Mouse (Mus musculus) neural tube, embryonic 12.5 days (tissue): Measurements from ENCODE around the gene Ltbr. TPM values are rescaled to one million over a fixed set of nuclear protein-coding genes. Genes with fewer than 3 reads are reported as not detected.

Experiments used
- ATAC-seq: fragments of 200-750 bp; cut with Nextera tagmentation; 2 replicates; pipeline ENCODE4 v1.8.0; 2017; ENCODE audit warnings: low read depth, mild to moderate bottlenecking, moderate TSS enrichment, moderate library complexity; ENCODE audit not compliant: low FRiP score
- H3K27ac ChIP-seq: fragments of 300-500 bp; sonication (generic); 2 replicates; pipeline ENCODE4 v1.5.1; 2016
- H3K27me3 ChIP-seq: fragments of 300-500 bp; sonication (generic); replicated peaks from 2 replicates; pipeline ENCODE4 v1.6.1; 2016; ENCODE audit warnings: mild to moderate bottlenecking
- H3K36me3 ChIP-seq: fragments of 300-500 bp; sonication (generic); 2 replicates; pipeline ENCODE4 v1.6.1; 2016; ENCODE audit warnings: mild to moderate bottlenecking
- H3K4me1 ChIP-seq: fragments of 300-500 bp; sonication (generic); 2 replicates; pipeline ENCODE4 v1.6.1; 2016
- H3K4me2 ChIP-seq: fragments of 300-500 bp; sonication (generic); replicated peaks from 2 replicates; pipeline ENCODE4 v1.6.1; 2016; ENCODE audit warnings: mild to moderate bottlenecking
- H3K4me3 ChIP-seq: fragments of 300-500 bp; sonication (generic); 2 replicates; pipeline ENCODE4 v1.5.1; 2016
- H3K9ac ChIP-seq: fragments of 300-500 bp; sonication (generic); 2 replicates; pipeline ENCODE4 v1.6.1; 2016; ENCODE audit warnings: mild to moderate bottlenecking
- H3K9me3 ChIP-seq: fragments of 300-500 bp; sonication (generic); 2 replicates; pipeline ENCODE4 v1.6.1; 2016; ENCODE audit warnings: mild to moderate bottlenecking
- WGBS: fragments of 180-500 bp; shearing (Covaris S2); methylation state at CpG from one replicate; pipeline ENCODE4 v1.1.7; 2016; 5-methylcytosine and 5-hydroxymethylcytosine counted together
- polyA plus RNA-seq: library from polyadenylated mRNA; unstranded; fragments of >200 nt; fragmentation: Nextera tagmentation; extraction: Ambion mirVana; gene quantifications from 2 replicates; pipeline ENCODE4 v1.2.1, GENCODE M21; 2016

The Ltbr gene
- polyA plus RNA-seq = 17.0 and 18.7 TPM in 2 replicates

DNA sequence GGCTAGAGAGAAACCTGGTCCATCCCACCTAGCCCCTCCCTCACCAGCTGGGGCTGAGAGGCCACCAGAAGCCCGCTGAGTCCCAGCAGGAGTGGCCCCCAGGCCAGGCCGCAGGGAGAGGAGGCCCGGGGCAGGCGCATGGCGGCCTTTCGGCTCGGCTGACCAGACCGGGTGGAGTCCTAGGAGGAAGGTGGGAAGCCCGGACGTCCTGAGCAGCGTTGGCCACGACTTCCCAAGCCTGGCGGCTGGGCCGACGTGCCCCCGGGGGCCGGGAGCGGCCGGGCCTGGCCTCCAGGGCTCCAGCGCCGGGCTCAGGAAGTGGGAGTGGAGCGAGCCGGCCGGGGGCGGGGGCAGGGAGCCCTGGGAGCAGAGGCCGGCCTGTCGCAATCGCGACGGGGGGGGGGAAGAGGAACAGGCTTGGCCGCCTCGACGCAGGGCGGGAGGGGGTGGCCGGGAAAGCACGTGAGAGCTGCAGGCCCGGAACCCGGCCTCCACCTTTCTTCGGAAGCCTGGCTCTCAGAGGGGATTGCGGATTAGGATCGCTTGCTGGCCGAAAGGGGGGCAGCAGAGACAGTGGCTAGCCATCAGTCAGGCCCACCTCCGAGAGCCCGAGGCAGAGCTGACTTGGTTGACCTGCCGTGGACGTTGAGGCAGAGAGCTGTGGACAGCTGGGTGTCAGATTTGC, at the start of gene Ltbr:
TSS of gene Ltbr (minus strand) at position 340 of the 685 bp plus-strand sequence.
- peak within 1 kb of the TSS; percentile 73 for H3K9ac ChIP-seq
- WGBS = 3% methylated on average over 46 of the region's 46 CpGs
- peaks cover 3% of the 10 kb centered on the region; the same call in 1 of the 2 replicates for H3K27me3 ChIP-seq
- H3K36me3 ChIP-seq = no peaks in the 10 kb centered on the region
- peak; percentile 60 for ATAC-seq
- H3K4me2 ChIP-seq = peak within 1 kb of the TSS; percentile 75
- H3K4me1 ChIP-seq = peaks cover 22% of the 10 kb centered on the region
- H3K9me3 ChIP-seq = no peaks in the 10 kb centered on the region
- H3K4me3 ChIP-seq = peak within 1 kb of the TSS; percentile 41
- no peak within 1 kb of the TSS for H3K27ac ChIP-seq

DNA sequence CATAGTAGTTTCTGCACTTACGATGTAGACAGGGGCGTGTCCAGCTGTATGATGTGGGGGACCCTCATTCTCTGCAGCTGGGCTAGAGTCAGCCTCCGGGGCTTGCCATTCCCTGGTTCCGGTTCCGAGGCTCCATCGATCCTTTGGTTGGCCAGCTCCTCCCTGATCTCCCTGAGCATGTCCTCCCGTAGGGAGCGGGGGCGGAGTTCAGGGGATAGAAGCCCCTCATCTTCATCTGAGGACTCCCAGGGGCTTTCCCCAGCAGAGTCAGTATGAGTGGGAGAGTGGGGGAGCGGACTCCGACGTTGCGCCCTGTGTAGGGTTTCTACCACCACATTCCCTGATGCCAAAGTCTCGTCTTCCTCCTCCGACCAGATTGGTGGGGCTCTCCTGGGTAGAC, 49.3 kb upstream of the Ltbr start:
- ATAC-seq = no peak
- H3K27ac ChIP-seq = no peak overlapping the region
- peak overlapping the region; percentile 25 for H3K4me2 ChIP-seq
- no peaks in the 10 kb centered on the region for H3K9me3 ChIP-seq
- no peak overlapping the region for H3K9ac ChIP-seq
- H3K36me3 ChIP-seq = peaks cover 4% of the 10 kb centered on the region; the same call in 1 of the 2 replicates
- peaks cover 13% of the 10 kb centered on the region; the same call in 1 of the 2 replicates for H3K4me1 ChIP-seq
- peaks cover 46% of the 10 kb centered on the region for H3K27me3 ChIP-seq
- H3K4me3 ChIP-seq = no peak overlapping the region
- WGBS = 14% methylated on average over 15 of the region's 15 CpGs

DNA sequence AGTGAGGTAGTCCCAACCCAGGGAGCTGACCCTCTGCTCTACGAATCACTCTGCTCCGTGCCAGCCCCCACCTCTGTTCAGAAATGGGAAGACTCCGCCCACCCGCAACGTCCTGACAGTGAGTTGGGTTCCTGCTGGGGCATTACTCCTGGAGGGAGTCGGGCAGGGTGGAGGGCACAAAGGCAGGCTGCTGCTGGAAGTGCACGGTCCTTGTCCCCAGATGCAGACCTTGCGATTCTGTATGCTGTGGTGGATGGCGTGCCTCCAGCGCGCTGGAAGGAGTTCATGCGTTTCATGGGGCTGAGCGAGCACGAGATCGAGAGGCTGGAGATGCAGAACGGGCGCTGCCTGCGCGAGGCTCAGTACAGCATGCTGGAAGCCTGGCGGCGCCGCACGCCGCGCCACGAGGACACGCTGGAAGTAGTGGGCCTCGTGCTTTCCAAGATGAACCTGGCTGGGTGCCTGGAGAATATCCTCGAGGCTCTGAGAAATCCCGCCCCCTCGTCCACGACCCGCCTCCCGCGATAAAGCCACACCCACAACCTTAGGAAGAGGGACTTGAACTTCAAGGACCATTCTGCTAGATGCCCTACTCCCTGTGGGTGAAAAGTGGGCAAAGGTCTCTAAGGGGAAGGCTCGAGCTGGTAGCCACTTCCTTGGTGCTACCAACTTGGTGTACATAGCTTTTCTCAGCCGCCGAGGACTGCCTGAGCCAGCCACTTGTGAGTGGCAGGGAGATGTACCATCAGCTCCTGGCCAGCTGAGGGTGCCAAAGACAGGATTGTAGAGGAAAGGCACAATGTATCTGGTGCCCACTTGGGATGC, 48.0 kb upstream of the Ltbr start:
- Histone ChIP-seq H3K27me3 (peaks cover 45% of the 10 kb centered on the region), H3K27ac (no peak overlapping the region), H3K4me2 (peak overlapping the region; percentile 52), H3K4me1 (peaks cover 13% of the 10 kb centered on the region; the same call in 1 of the 2 replicates), H3K36me3 (peaks cover 4% of the 10 kb centered on the region; the same call in 1 of the 2 replicates), H3K9ac (no peak overlapping the region), H3K9me3 (no peaks in the 10 kb centered on the region), H3K4me3 (0 out of 2 replicates have a peak overlapping the region, but pooled peaks have one; percentile 5)
- 17% methylated on average over 38 of the region's 38 CpGs for WGBS
- ATAC-seq = peak; percentile 43

DNA sequence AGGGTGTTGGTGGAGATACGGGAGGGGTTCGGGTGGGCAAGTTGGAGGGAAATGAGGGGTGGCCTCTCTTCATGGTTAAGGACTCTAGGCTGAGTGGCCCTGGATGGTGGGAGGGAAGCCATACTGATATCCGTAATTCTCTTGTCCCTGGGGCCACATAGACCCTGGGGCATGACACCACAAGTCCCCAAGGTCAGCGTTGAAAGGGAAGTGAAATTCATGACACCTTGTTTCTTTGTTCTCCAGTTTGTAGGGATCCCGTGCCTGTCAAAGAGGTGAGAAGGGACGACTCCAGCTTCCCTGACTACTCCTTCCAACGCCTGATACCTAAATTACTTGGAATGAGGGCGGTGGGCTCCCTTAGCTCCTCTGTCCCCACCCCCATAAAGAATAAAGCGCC, 47.2 kb upstream of the Ltbr start:
- Histone ChIP-seq H3K4me3 (no peak overlapping the region), H3K9ac (no peak overlapping the region), H3K36me3 (peaks cover 4% of the 10 kb centered on the region; the same call in 1 of the 2 replicates), H3K27me3 (peaks cover 44% of the 10 kb centered on the region), H3K9me3 (no peaks in the 10 kb centered on the region), H3K27ac (no peak overlapping the region), H3K4me2 (peak overlapping the region; percentile 52; the same call in 1 of the 2 replicates), H3K4me1 (peaks cover 17% of the 10 kb centered on the region; the same call in 1 of the 2 replicates)
- WGBS = 49% methylated on average over 9 of the region's 9 CpGs
- ATAC-seq = no peak

DNA sequence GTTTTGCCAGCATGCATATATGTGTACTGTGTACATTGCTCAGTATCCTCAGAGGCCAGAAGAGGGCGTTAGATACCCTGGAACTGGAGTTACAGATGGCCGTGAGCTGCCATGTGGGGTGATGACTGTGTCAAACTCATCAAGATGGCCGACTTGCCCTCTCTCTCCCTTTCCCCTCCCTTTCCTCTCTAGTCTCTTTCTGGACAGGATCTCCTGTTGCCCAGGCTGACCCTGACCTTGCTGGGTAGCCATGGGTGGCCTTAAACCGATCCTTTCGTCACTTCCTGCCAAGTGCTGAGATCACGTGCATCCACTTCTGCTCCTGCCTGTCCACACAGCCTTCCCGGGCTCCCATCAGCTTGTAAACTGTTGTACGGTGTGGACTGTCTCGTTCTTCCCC, 46.3 kb upstream of the Ltbr start:
- Histone ChIP-seq H3K9ac (no peak overlapping the region), H3K36me3 (peaks cover 4% of the 10 kb centered on the region; the same call in 1 of the 2 replicates), H3K9me3 (no peaks in the 10 kb centered on the region), H3K4me2 (no peak overlapping the region), H3K4me3 (no peak overlapping the region), H3K4me1 (peaks cover 25% of the 10 kb centered on the region), H3K27ac (no peak overlapping the region), H3K27me3 (peaks cover 43% of the 10 kb centered on the region)
- 62% methylated on average over 9 of the region's 9 CpGs for WGBS
- no peak for ATAC-seq

DNA sequence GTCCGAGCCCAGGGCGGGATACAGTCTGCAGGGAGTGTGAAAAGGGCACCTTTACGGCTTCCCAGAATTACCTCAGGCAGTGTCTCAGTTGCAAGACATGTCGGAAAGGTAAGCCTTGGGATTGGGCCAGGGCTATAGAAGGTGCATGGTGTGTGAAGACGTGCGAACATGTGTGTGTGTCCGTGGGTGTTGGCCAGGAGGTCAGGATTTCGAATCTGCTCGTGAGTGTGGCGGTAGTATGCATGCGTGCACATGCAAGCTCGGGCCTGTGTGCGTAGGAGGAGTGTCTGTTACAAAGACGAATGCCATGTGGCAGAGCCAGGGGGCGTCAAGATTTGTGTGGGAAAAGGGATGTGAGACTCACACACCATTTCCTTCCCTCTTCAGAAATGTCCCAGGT, 43.6 kb upstream of the Ltbr start:
- WGBS = 91% methylated on average over 15 of the region's 15 CpGs
- ATAC-seq = no peak
- Histone ChIP-seq H3K4me3 (no peak overlapping the region), H3K27me3 (peaks cover 17% of the 10 kb centered on the region), H3K4me1 (peaks cover 29% of the 10 kb centered on the region), H3K9ac (no peak overlapping the region), H3K27ac (no peak overlapping the region), H3K4me2 (no peak overlapping the region), H3K9me3 (no peaks in the 10 kb centered on the region), H3K36me3 (peaks cover 4% of the 10 kb centered on the region; the same call in 1 of the 2 replicates)

DNA sequence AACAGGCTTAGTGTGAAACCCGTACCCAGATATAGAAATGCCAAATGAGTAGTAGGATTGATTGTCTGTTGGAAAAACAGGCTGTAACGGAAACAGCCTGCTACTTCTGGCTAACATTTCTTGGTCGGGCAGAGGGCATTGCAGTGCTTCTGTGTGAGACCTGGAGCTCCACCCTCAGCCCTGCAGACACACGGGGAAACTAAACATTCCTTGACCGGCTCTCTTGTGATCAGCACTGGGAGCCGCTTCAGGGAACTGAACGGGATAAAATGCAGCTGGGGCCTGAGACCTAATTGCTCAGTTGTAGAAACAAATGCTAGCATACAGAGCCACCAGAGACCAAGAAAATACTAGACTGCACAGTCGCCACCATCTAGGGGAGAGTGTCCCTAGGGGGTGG, 42.6 kb upstream of the Ltbr start:
- H3K27me3 ChIP-seq = peaks cover 7% of the 10 kb centered on the region; the same call in 1 of the 2 replicates

DNA sequence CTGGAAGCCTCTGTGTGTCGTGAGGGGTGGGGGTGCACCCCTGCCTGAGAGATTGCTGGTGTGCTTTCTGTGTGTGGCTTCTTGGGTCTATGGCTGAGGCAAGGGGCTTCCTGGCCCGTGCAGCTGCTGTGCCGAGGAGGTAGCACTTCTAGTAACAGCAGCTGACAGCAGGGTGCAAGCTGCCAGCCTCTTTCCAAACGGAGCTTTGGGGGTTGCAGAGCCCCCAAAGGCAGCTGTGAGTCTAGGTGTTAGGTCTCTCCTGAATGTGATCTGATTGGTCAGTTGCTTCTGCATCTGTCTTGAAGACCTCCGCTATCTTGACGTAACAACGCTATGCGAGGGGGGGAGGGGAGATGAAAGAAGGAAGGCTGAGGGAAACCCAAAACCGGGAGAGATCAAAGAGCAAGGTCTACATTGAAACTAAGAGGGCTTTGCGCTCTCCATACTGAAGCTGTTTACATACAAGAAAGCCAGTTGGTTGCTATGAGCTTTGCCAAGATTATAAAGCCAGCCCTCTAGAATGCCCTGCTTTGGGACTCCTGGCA, 41.6 kb upstream of the Ltbr start:
- no peak for ATAC-seq
- WGBS = 5% methylated on average over 10 of the region's 10 CpGs
- Histone ChIP-seq H3K9ac (no peak overlapping the region), H3K4me3 (no peak overlapping the region), H3K4me1 (peaks cover 24% of the 10 kb centered on the region), H3K27me3 (no peaks in the 10 kb centered on the region; the same call in 1 of the 2 replicates), H3K9me3 (no peaks in the 10 kb centered on the region), H3K27ac (no peak overlapping the region), H3K4me2 (peak overlapping the region; percentile 39), H3K36me3 (peaks cover 4% of the 10 kb centered on the region; the same call in 1 of the 2 replicates)

More for the DNA sequence above, 42.6 kb upstream of the Ltbr start:
- ATAC-seq = no peak
- no peaks in the 10 kb centered on the region for H3K9me3 ChIP-seq
- WGBS = 39% methylated on average over 8 of the region's 8 CpGs
- H3K4me1 ChIP-seq = peaks cover 25% of the 10 kb centered on the region
- no peak overlapping the region for H3K4me3 ChIP-seq
- H3K9ac ChIP-seq = no peak overlapping the region
- H3K4me2 ChIP-seq = no peak overlapping the region
- no peak overlapping the region for H3K27ac ChIP-seq
- peaks cover 4% of the 10 kb centered on the region; the same call in 1 of the 2 replicates for H3K36me3 ChIP-seq

DNA sequence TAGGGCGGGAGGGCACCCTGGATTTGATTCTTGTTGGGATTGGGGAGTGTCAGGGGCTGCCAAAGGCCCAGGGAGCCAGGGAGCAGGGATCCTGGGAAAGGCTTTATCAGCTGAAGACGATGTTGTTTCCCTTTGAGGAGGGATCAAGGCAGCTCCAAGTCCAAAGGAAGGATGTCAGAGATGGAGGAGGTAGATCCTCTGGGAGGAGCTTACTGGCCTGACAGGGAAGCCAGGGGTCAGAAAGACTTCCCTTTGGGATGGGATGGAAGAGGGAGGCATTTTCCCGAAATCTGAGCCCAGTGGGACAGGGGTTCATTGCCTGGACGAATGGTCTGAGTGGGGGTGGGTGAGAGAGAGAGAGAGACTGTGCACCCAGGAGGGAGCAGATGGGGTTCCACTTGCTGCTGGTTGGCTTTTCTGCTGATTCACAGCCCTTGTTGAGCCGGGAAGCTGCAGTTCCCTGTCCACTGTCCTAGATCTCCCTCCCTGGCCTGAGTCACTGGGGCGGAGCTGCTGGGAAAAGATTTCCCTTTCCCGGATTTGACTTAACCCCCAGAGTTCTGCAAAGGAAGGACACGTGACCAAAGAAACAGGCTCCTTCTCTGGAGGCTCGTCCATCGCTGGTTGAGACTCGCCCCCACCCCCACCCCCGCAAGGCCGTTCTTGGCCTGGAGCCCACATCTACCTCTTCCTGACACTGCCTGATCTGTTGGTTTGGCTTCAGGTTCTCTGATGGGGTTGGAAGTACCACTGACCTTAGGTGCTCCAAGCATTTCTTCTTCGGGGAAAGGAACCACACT, 40.9 kb upstream of the Ltbr start:
- Histone ChIP-seq H3K36me3 (0 out of 2 replicates have a peak, but pooled peaks cover 4% of the 10 kb centered on the region), H3K27ac (no peak overlapping the region), H3K4me1 (peaks cover 31% of the 10 kb centered on the region), H3K27me3 (no peaks in the 10 kb centered on the region; the same call in 1 of the 2 replicates), H3K9me3 (no peaks in the 10 kb centered on the region), H3K4me2 (peak overlapping the region; percentile 39), H3K9ac (no peak overlapping the region), H3K4me3 (no peak overlapping the region)
- WGBS = 14% methylated on average over 14 of the region's 14 CpGs
- ATAC-seq = no peak

DNA sequence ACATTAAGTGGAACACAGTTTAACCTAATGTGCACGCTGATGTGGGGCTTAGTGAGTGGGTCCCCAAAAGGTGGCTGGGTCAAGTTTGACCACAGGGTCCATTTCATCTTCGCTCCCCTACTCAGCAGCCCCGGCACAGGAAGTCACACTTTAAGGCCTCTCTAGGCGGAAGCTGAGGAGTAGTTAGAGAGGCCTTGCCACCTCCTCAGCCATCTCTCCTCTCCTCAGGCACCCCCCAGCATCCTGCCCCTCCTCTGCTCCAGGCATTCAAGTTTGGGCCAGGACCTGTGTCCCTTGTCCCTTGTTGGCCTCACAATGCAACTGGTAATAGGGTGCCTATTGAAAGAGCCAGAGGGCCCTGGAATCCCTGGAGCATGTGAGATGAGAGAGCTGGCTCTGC, 40.0 kb upstream of the Ltbr start:
- WGBS = 85% methylated on average over 4 of the region's 4 CpGs
- no peak overlapping the region for H3K27ac ChIP-seq
- H3K27me3 ChIP-seq = peaks cover 5% of the 10 kb centered on the region; the same call in 1 of the 2 replicates
- no peak for ATAC-seq
- H3K9me3 ChIP-seq = no peaks in the 10 kb centered on the region
- H3K36me3 ChIP-seq = 0 out of 2 replicates have a peak, but pooled peaks cover 4% of the 10 kb centered on the region
- no peak overlapping the region for H3K4me2 ChIP-seq
- H3K9ac ChIP-seq = no peak overlapping the region
- H3K4me1 ChIP-seq = peaks cover 40% of the 10 kb centered on the region
- H3K4me3 ChIP-seq = no peak overlapping the region

DNA sequence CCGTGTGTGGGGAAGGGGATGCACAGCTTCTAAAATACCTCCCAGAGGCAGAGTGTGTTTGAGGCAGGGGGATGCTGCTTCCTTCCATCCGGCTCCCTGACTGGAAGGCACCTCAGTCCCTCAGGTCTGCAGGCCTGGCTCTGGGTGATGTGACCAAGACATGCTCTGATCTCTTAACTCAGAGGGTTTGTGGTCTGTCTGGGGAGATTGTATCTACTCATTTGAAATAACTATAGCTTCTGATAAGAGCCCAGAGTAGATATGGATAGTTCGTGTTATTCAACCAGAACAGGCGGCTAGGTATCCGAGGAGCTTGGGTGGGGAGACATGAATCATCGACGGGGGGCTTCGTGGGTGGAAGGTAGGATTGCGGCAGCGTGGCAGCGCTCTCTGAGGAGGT, 39.5 kb upstream of the Ltbr start:
- Histone ChIP-seq H3K9ac (no peak overlapping the region), H3K4me3 (no peak overlapping the region), H3K27me3 (peaks cover 9% of the 10 kb centered on the region; the same call in 1 of the 2 replicates), H3K9me3 (no peaks in the 10 kb centered on the region), H3K4me2 (no peak overlapping the region), H3K4me1 (peaks cover 41% of the 10 kb centered on the region), H3K36me3 (0 out of 2 replicates have a peak, but pooled peaks cover under 1% of the 10 kb centered on the region), H3K27ac (no peak overlapping the region)
- 82% methylated on average over 11 of the region's 11 CpGs for WGBS
- no peak for ATAC-seq
